Comparison of ENCODE assay signal across 10 mouse cellular contexts in genomic region chr8:114550029-114550428, GRCm38 (mm10).
DNase-seq lines count a peak whose midpoint lies in the region; ATAC-seq and TF ChIP-seq lines count a peak whose summit lies in the region.
"Had no signal": no experiment of that assay in that cellular context is flagged by ENCODE, and none has a peak within 500 bp of the region (broad histone marks: within the 10 kb centered on the region; RNA-seq: fewer than 3 reads in every experiment).

No protein-coding gene starts in this region.

- H3K4me1 ChIP-seq in hindbrain, embryonic 11.5 days (replicated peaks; ENCODE audit: control insufficient read depth, insufficient read depth, low read length): no peaks in the 10 kb centered on the region
- H3K4me1 ChIP-seq in hindbrain, embryonic 13.5 days (replicated peaks): no peaks in the 10 kb centered on the region
- no peaks in the 10 kb centered on the region for H3K4me1 ChIP-seq in thymus, adult 2 months (replicated peaks; ENCODE audit: control insufficient read depth, insufficient read depth, low read length)
- H3K4me1 ChIP-seq in kidney, postnatal 0 days (replicated peaks; ENCODE audit: insufficient read depth, low read length): no peaks in the 10 kb centered on the region

- peak; percentile 47 for DNase-seq in hindbrain, embryonic 11.5 days (ENCODE audit: low spot score)
- peak; percentile 28 for DNase-seq in thymus, adult 2 months
- DNase-seq in thymus, adult 18-20 months: no peak
- no peak for DNase-seq in kidney, postnatal 0 days (ENCODE audit: low spot score)
- DNase-seq in thymus, postnatal 4 days: peak; percentile 68
- DNase-seq in T-cell, adult 2 months (ENCODE audit: low spot score): no peak
- no peak for DNase-seq in layer of hippocampus, postnatal 36 days

- H3K9ac ChIP-seq in hindbrain, embryonic 11.5 days (ENCODE audit: low read depth, low read length): no peak overlapping the region
- no peak overlapping the region for H3K9ac ChIP-seq in hindbrain, embryonic 13.5 days
- H3K9ac ChIP-seq in kidney, postnatal 0 days (ENCODE audit: low read depth, low read length): no peak overlapping the region
- H3K9ac ChIP-seq: embryonic facial prominence, embryonic 15.5 days; hindbrain, embryonic 14.5 days had no signal

- H3K27me3 ChIP-seq in hindbrain, embryonic 11.5 days (ENCODE audit: control insufficient read depth, insufficient read depth, low read length): no peaks in the 10 kb centered on the region
- 0 out of 2 replicates have a peak, but pooled peaks cover 2% of the 10 kb centered on the region for H3K27me3 ChIP-seq in hindbrain, embryonic 13.5 days
- no peaks in the 10 kb centered on the region for H3K27me3 ChIP-seq in thymus, adult 2 months (ENCODE audit: control insufficient read depth, insufficient read depth, low read length)
- no peaks in the 10 kb centered on the region for H3K27me3 ChIP-seq in kidney, postnatal 0 days (ENCODE audit: insufficient read depth, low read length)
- H3K27me3 ChIP-seq: embryonic facial prominence, embryonic 15.5 days had no signal

- H3K36me3 ChIP-seq in hindbrain, embryonic 11.5 days (ENCODE audit: control insufficient read depth, insufficient read depth, low read length): no peaks in the 10 kb centered on the region
- no peaks in the 10 kb centered on the region for H3K36me3 ChIP-seq in hindbrain, embryonic 13.5 days
- H3K36me3 ChIP-seq in thymus, adult 2 months (ENCODE audit: control insufficient read depth, insufficient read depth, low read length): no peaks in the 10 kb centered on the region
- no peaks in the 10 kb centered on the region for H3K36me3 ChIP-seq in kidney, postnatal 0 days (ENCODE audit: insufficient read depth, low read length)
- H3K36me3 ChIP-seq: embryonic facial prominence, embryonic 15.5 days had no signal

- H3K4me2 ChIP-seq in hindbrain, embryonic 11.5 days (replicated peaks; ENCODE audit: low read depth, low read length): no peak overlapping the region
- H3K4me2 ChIP-seq in hindbrain, embryonic 13.5 days: no peak overlapping the region
- no peak overlapping the region for H3K4me2 ChIP-seq in kidney, postnatal 0 days (ENCODE audit: low read length)
- H3K4me2 ChIP-seq: embryonic facial prominence, embryonic 15.5 days; hindbrain, embryonic 14.5 days had no signal

- no peak for TF ChIP-seq POLR2A in thymus, adult 2 months (IDR thresholded peaks at IDR 0.05; ENCODE audit: control insufficient read depth, extremely low read depth, insufficient read depth, low read length, poor library complexity)

- H3K9me3 ChIP-seq in hindbrain, embryonic 11.5 days (ENCODE audit: control insufficient read depth, low read length): no peaks in the 10 kb centered on the region
- no peaks in the 10 kb centered on the region for H3K9me3 ChIP-seq in hindbrain, embryonic 13.5 days
- H3K9me3 ChIP-seq in kidney, postnatal 0 days (replicated peaks; ENCODE audit: low read length): no peaks in the 10 kb centered on the region
- H3K9me3 ChIP-seq: embryonic facial prominence, embryonic 15.5 days had no signal

- 64% methylated on average over 7 of the region's 7 CpGs for WGBS in hindbrain, embryonic 11.5 days
- WGBS in hindbrain, embryonic 13.5 days: 78% methylated on average over 7 of the region's 7 CpGs
- WGBS in thymus, adult 2 months: 90% methylated on average over 7 of the region's 7 CpGs
- WGBS in kidney, postnatal 0 days: 59% methylated on average over 7 of the region's 7 CpGs

- no peak for ATAC-seq in hindbrain, embryonic 11.5 days (ENCODE audit: low FRiP score)
- no peak for ATAC-seq in hindbrain, embryonic 13.5 days (ENCODE audit: low FRiP score)
- 0 out of 2 replicates have a peak, but pooled peaks have one; percentile 33 for ATAC-seq in kidney, postnatal 0 days (replicated peaks; ENCODE audit: low FRiP score, low read depth)

- H3K4me3 ChIP-seq in hindbrain, embryonic 11.5 days (ENCODE audit: low read depth, low read length): no peak overlapping the region
- H3K4me3 ChIP-seq in hindbrain, embryonic 13.5 days: no peak overlapping the region
- no peak overlapping the region for H3K4me3 ChIP-seq in thymus, adult 2 months (ENCODE audit: control insufficient read depth, insufficient read depth, low read length)
- H3K4me3 ChIP-seq in kidney, postnatal 0 days (replicated peaks; ENCODE audit: low read depth, low read length): no peak overlapping the region
- H3K4me3 ChIP-seq: embryonic facial prominence, embryonic 15.5 days had no signal

- no peak overlapping the region for H3K27ac ChIP-seq in hindbrain, embryonic 11.5 days (ENCODE audit: low read depth, low read length)
- H3K27ac ChIP-seq in hindbrain, embryonic 13.5 days: no peak overlapping the region
- no peak overlapping the region for H3K27ac ChIP-seq in thymus, adult 2 months (ENCODE audit: control insufficient read depth, insufficient read depth, low read length)
- no peak overlapping the region for H3K27ac ChIP-seq in kidney, postnatal 0 days
- H3K27ac ChIP-seq: embryonic facial prominence, embryonic 15.5 days; hindbrain, embryonic 14.5 days had no signal

- peak; percentile 23; the same call in 1 of the 2 replicates for TF ChIP-seq CTCF in thymus, adult 2 months (IDR thresholded peaks at IDR 0.05; ENCODE audit: borderline replicate concordance, control insufficient read depth, extremely low read depth, insufficient read depth, low read length, poor library complexity)
- TF ChIP-seq CTCF in kidney, postnatal 0 days (IDR thresholded peaks at IDR 0.05; ENCODE audit: low read depth): peak; percentile 54

Comparison
In these comparisons a context has a peak if more than half of its experiments do, and no peak if none do; other contexts are left out.
1. DNase-seq: peak in hindbrain, embryonic 11.5 days (single experiment), thymus, adult 2 months (single experiment) and thymus, postnatal 4 days (single experiment); none in thymus, adult 18-20 months (0 of 2), kidney, postnatal 0 days (single experiment), T-cell, adult 2 months (single experiment) and layer of hippocampus, postnatal 36 days (0 of 2).